Mouse (Mus musculus): ENCODE results near the gene Angptl7.

GRCm38 (mm10) chr4:148466511-148467079, 33.7 kb downstream of the Angptl7 start:
- TF ChIP-seq CTCF (IDR thresholded peaks at IDR 0.05; ENCODE audit: extremely low read depth, insufficient read depth, insufficient read length, insufficient replicate concordance) = no peak
- no peak for TF ChIP-seq POLR2A (IDR thresholded peaks at IDR 0.05; ENCODE audit: low read depth, low read length)

All from spleen, adult 2 months (tissue).